Comparison of ENCODE assay signal across 8 mouse cellular contexts in genomic region chr17:23843812-23844273, GRCm38 (mm10). TPM values are rescaled to one million over a fixed set of nuclear protein-coding genes. Genes with fewer than 3 reads are reported as not detected.
A peak's percentile ranks its signal among the peaks of the same experiment; 100 is the strongest.
DNase-seq lines count a peak whose midpoint lies in the region; ATAC-seq and TF ChIP-seq lines count a peak whose summit lies in the region.

Gene Prss32 (plus strand): TSS chr17:23843855.
Gene Prss41 (minus strand): TSS chr17:23844172.

- H3K4me3 ChIP-seq in forebrain, embryonic 13.5 days: peak within 1 kb of the TSS; percentile 23
- no peak within 1 kb of the TSS for H3K4me3 ChIP-seq in hindbrain, postnatal 0 days (ENCODE audit: low read length)
- H3K4me3 ChIP-seq in liver, embryonic 12.5 days: peak within 1 kb of the TSS; percentile 26

- 0 out of 2 replicates have a peak, but pooled peaks have one; percentile 24 for ATAC-seq in forebrain, embryonic 13.5 days
- ATAC-seq in hindbrain, postnatal 0 days: peak; percentile 51; the same call in 1 of the 2 replicates
- peak; percentile 75 for ATAC-seq in liver, embryonic 12.5 days
- ATAC-seq in monocyte, adult 5-6 weeks (replicated peaks; ENCODE audit: insufficient number of reproducible peaks, low FRiP score, low TSS enrichment, poor library complexity, severe bottlenecking): peak; percentile 43; the same call in 1 of the 2 replicates

- TF ChIP-seq CTCF in hindbrain, postnatal 0 days (IDR thresholded peaks at IDR 0.05; ENCODE audit: low read depth): peak; percentile 62

- peak within 1 kb of the TSS; percentile 42 for H3K4me2 ChIP-seq in forebrain, embryonic 13.5 days
- H3K4me2 ChIP-seq in hindbrain, postnatal 0 days (ENCODE audit: low read depth, low read length): 0 out of 2 replicates have a peak within 1 kb of the TSS, but pooled peaks have one; percentile 10
- H3K4me2 ChIP-seq in liver, embryonic 12.5 days: peak within 1 kb of the TSS; percentile 65

- no peak within 1 kb of the TSS for H3K27ac ChIP-seq in forebrain, embryonic 13.5 days
- H3K27ac ChIP-seq in hindbrain, postnatal 0 days: no peak within 1 kb of the TSS
- H3K27ac ChIP-seq in liver, embryonic 12.5 days: no peak within 1 kb of the TSS

- no peak within 1 kb of the TSS for H3K9ac ChIP-seq in forebrain, embryonic 13.5 days
- H3K9ac ChIP-seq in hindbrain, postnatal 0 days (replicated peaks; ENCODE audit: low read length): no peak within 1 kb of the TSS
- H3K9ac ChIP-seq in liver, embryonic 12.5 days: no peak within 1 kb of the TSS

- peaks cover 11% of the 10 kb centered on the region; the same call in 1 of the 2 replicates for H3K27me3 ChIP-seq in forebrain, embryonic 13.5 days
- H3K27me3 ChIP-seq in hindbrain, postnatal 0 days (ENCODE audit: insufficient read depth, low read length): no peaks in the 10 kb centered on the region
- H3K27me3 ChIP-seq in liver, embryonic 12.5 days (replicated peaks): peaks cover 16% of the 10 kb centered on the region; the same call in 1 of the 2 replicates

- no peaks in the 10 kb centered on the region for H3K9me3 ChIP-seq in forebrain, embryonic 13.5 days (replicated peaks)
- no peaks in the 10 kb centered on the region for H3K9me3 ChIP-seq in hindbrain, postnatal 0 days (ENCODE audit: low read length)
- H3K9me3 ChIP-seq in liver, embryonic 12.5 days (replicated peaks): no peaks in the 10 kb centered on the region

- DNase-seq in layer of hippocampus, postnatal 10 days (ENCODE audit: low spot score in 2 of 2): peak; percentile 57 to 59
- DNase-seq in layer of hippocampus, adult 11-12 months (ENCODE audit: low spot score): no peak
- peak; percentile 60 for DNase-seq in cerebellum, adult 11-12 months
- peak; percentile 31 for DNase-seq in hindbrain, postnatal 0 days (ENCODE audit: low spot score)
- peak; percentile 42 to 75 for DNase-seq in thymus, postnatal 10 days (ENCODE audit: low spot score in 2 of 2)

- no peaks in the 10 kb centered on the region for H3K36me3 ChIP-seq in forebrain, embryonic 13.5 days (ENCODE audit: poor library complexity, severe bottlenecking)
- no peaks in the 10 kb centered on the region for H3K36me3 ChIP-seq in hindbrain, postnatal 0 days (ENCODE audit: insufficient read depth, low read length)
- no peaks in the 10 kb centered on the region for H3K36me3 ChIP-seq in liver, embryonic 12.5 days

- 0 out of 2 replicates have a peak, but pooled peaks cover 4% of the 10 kb centered on the region for H3K4me1 ChIP-seq in forebrain, embryonic 13.5 days
- no peaks in the 10 kb centered on the region for H3K4me1 ChIP-seq in hindbrain, postnatal 0 days (ENCODE audit: insufficient read depth, low read length)
- H3K4me1 ChIP-seq in liver, embryonic 12.5 days: peaks cover 9% of the 10 kb centered on the region

- 9% methylated on average over 19 of the region's 19 CpGs for WGBS in forebrain, embryonic 13.5 days
- WGBS in hindbrain, postnatal 0 days: 11% methylated on average over 19 of the region's 19 CpGs
- WGBS in liver, embryonic 12.5 days (ENCODE audit: insufficient replicate concordance): 10% methylated on average over 19 of the region's 19 CpGs

RNA-seq across cellular contexts. Expression of gene Prss32, which starts in this region (rescaled TPM):
- total RNA-seq in layer of hippocampus, postnatal 10 days (2021): under 1 TPM; 0.21 to 0.45 TPM
- polyA plus RNA-seq in forebrain, embryonic 13.5 days (2015; fragmentation: Nextera tagmentation; extraction: Ambion mirVana): not detected in 2 replicates
- total RNA-seq in hindbrain, postnatal 0 days (2014; rRNA removed): not detected in 2 replicates
- polyA plus RNA-seq in hindbrain, postnatal 0 days (2015; fragmentation: Nextera tagmentation; extraction: Ambion mirVana): 0.25 and 0.48 TPM in 2 replicates
- not detected in 2 replicates for polyA plus RNA-seq in liver, embryonic 12.5 days (2016; fragmentation: Nextera tagmentation; extraction: Ambion mirVana)
- not detected in 3 replicates for total RNA-seq in monocyte, adult 5-6 weeks (2017)

RNA-seq across cellular contexts. Expression of gene Prss41, which starts in this region (rescaled TPM):
- 1 to 10 TPM; 2.2 to 3.1 TPM for total RNA-seq in layer of hippocampus, postnatal 10 days (2021)
- polyA plus RNA-seq in forebrain, embryonic 13.5 days (2015; fragmentation: Nextera tagmentation; extraction: Ambion mirVana): 1.2 and 1.3 TPM in 2 replicates
- total RNA-seq in hindbrain, postnatal 0 days (2014; rRNA removed): 0.37 TPM in 1 of 2 replicates, not detected in the other
- polyA plus RNA-seq in hindbrain, postnatal 0 days (2015; fragmentation: Nextera tagmentation; extraction: Ambion mirVana): 0.90 and 1.3 TPM in 2 replicates
- 0.32 and 0.45 TPM in 2 replicates for polyA plus RNA-seq in liver, embryonic 12.5 days (2016; fragmentation: Nextera tagmentation; extraction: Ambion mirVana)
- not detected in 3 replicates for total RNA-seq in monocyte, adult 5-6 weeks (2017)

Comparison
In these comparisons a context has a peak if more than half of its experiments do, and no peak if none do; other contexts are left out.
1. Peak in ATAC-seq, H3K4me3 ChIP-seq and H3K4me2 ChIP-seq in liver, embryonic 12.5 days; RNA of the genes that start here not detected or under 1 TPM.
2. Peak in ATAC-seq in monocyte, adult 5-6 weeks; RNA of the genes that start here not detected or under 1 TPM.
3. ATAC-seq: peak in every context shown above with its lines; median percentile 75 in liver, embryonic 12.5 days; 51 in hindbrain, postnatal 0 days; 43 in monocyte, adult 5-6 weeks; 24 in forebrain, embryonic 13.5 days.
4. H3K4me2 ChIP-seq: peak in every context shown above with its lines; median percentile 65 in liver, embryonic 12.5 days; 42 in forebrain, embryonic 13.5 days; 10 in hindbrain, postnatal 0 days.